Mouse (Mus musculus) mature B cell (primary cell): ENCODE results near the gene Mmp14.

Experiments used
- in situ Hi-C: fragments of 300-500 bp; cut with MboI; formaldehyde crosslinking; loops from 2 replicates; pipeline ENCODE4 v1.14.3; 2019

Mmp14 gene

GRCm38 (mm10) chr14:54472671-54473070 is 41.3 kb downstream of the Mmp14 start:
- in situ Hi-C loops = loop anchor here (25.0 kb wide), 1 partner anchor 410 kb away; no protein-coding TSS in a partner anchor

- in situ Hi-C loops = loop anchor here (25.0 kb wide), 1 partner anchor 412 kb away; no protein-coding TSS in a partner anchor
Observed at GRCm38 (mm10) chr14:54474744-54475143, 43.3 kb downstream of the Mmp14 start.

DNA sequence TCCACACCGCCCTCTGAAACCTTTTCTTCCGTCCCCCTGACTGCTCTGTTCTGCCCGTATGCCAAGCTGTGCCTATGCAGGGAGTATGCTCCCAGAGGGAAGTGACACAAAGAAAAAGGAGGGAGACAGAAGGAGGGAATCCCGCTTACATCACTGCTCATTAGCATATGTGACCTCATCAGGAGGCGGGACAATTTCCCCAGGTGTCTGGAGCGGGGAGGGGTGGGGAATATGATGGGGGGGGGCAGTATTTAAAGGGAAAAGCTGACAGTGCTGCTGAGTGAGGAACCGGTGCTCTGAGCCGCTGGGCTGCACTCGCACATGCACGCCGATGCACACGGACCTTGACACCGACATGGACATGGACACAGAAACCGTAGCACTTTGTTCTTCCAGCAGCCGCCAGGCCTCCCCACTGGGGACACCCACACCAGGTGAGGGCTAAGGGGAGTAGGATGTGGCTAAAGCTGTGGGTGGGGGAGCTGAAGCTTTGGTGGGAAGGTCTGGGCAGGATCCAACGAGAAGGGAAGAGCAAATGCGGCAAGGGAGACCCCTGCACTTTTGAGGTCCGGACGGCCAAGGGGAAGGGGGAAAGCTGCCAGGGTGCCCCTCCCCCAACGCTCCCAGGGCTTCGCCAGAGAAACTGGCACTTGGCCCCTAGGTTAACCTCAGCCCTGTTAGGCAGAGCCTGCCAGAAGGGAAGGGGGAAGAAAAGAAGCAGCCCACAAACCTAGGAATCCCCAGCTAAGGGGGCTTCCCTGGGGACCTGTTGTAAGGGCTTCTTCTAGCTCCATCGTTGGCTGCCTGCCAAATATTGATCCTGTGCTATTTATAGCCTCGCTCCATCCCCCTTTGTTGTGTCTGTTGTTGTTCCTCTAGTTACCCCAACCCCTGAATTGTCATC is 44.8 kb downstream of the Mmp14 start, which contains the start of gene Rem2:
Gene Rem2, plus strand, starts transcription at position 160 of the 904 bp plus-strand sequence.
- in situ Hi-C loops = no loop called here

DNA sequence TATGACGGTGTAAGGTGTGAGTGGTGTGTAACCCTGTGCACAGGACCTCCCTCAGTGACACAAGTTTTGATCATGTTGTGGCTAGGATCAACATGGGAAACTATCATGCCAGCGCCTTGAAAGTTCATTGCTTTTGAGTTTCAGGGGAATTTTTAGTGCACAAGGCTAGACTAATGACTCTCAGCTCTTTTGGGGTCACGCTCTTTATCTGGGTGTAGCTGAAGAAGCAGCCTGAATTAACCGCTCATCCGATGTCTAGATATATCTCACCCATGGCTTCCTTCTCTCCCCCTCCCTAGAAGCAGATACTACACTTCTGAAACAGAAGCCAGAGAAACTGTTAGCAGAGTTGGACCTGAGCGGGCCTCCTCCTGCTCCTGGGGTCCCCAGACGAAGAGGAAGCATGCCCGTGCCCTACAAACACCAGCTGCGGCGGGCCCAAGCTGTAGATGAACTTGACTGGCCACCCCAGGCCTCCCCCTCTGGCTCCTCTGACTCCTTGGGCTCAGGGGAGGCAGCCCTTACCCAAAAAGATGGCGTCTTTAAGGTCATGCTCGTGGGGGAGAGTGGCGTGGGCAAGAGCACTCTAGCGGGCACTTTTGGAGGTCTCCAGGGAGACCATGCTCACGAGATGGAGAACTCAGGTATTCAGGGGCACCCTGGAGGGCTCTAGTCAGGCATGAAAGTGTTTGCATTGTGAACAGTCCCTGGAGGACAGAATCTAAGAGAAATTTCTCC is 45.9 kb downstream of the Mmp14 start:
- in situ Hi-C loops = no loop called here

DNA sequence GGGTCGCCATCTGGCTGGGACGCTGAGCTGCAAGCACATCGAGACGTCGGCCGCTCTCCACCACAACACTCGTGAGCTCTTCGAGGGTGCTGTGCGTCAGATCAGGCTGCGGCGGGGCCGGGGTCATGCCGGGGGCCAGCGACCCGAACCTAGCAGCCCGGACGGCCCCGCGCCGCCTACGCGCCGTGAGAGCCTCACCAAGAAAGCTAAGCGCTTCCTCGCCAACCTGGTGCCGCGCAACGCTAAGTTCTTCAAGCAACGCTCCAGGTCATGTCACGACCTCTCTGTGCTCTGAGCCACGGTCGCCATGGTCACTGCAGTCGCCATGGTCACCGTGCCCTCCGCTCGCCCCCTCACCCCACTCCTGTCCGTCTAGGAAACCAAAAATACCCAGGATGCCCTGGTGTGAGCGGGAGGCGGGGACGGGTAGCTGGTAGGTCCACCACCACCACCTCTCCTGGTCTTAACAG is 48.1 kb downstream of the Mmp14 start:
- in situ Hi-C loops = no loop called here

- in situ Hi-C loops = no loop called here
Observed at GRCm38 (mm10) chr14:54480673-54481072, 49.3 kb downstream of the Mmp14 start.

DNA sequence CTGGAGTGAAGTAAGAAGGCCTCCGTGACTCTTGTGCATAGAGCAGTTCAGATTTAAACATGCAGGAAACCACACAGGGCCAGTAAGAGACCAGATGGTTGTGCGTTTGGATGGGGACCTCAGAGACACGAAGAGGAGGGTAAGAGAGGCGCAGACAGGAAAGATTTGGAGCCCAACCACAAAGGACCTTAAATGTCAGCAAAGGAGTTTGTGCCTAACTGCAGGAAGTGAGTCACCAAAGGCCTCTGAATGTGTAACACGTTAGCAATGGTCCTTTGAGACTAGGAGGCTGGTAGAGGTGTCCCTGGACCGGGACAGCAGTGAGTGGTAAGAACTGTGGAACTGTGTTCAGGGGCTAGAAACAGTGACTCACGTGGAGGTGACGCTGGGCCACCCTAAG is 50.0 kb downstream of the Mmp14 start:
- in situ Hi-C loops = no loop called here

DNA sequence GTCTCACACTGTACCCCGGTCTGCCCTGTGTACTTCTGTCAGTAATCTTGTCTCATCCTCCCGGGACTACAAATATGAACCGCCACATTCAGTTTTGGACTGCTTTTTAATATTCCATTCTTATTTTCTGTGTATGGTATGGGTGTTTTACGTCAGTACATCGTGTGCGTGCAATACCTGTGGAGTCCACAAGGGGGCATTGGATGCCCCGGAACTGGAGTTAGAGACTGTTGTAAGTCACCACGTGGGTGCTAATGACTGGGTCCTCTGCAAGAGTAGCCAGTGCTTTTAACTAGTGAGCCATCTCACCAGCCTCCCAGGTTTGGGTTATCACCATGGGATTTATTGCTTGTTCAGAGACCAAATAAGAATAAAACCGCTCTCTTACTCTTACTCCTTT is 51.1 kb downstream of the Mmp14 start:
- in situ Hi-C loops = no loop called here

DNA sequence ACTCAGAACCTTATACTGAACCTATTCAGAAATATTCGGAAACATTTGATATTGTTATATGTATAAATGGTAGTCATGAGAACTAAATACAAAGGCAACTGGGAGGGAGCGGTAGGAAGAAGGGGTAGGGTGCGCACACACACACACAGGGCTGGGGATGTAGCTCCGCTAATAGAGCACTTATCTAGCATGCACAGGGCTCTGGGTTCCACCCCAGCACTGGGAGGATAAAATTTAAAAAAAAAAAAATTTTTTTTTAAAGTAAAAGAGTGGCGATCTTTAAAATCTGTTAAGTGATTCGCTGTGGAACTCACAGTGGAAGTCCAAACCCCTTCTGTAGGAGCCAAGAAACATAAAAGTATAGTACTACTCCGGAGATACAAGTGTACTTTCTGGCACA is 54.5 kb downstream of the Mmp14 start:
- in situ Hi-C loops = no loop called here

DNA sequence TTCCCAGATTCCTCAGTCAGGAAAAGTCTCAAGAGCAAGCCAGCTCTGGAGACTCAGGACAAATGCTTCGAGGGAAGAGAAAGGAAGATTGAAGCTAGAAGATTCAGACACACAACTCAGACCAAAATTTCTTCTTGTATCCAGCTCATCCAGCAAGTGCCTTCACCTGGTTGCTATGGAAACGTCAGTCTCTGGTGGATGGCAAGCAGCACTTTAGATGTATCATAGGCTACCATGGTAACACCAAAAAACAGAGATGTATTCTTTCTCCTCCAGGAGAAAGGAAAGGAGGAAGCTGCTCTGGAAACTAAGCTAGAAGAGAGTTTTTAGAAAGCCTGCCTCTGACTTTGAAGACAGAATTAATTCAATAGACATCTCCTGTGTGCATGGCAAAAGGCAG is 56.3 kb downstream of the Mmp14 start:
- in situ Hi-C loops = no loop called here

DNA sequence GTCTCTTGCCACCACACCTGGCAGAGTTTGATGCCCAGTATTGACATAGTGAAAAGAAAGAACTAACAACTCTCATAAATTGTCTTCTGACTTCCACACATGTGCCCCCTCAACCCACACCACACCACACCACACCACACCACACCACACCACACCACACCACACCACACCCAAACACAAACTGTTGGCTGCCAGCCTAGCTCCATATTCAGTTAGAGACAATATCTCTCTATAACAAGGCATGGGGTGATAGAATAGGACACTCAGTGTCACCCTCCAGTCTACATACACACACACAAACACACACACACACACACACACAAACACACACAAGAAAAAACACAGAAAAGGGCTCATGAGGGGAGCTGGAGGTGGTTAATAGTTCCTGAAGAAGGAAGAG is 56.9 kb downstream of the Mmp14 start:
- in situ Hi-C loops = no loop called here

- in situ Hi-C loops = no loop called here
Observed at GRCm38 (mm10) chr14:54492345-54493131, 61.1 kb downstream of the Mmp14 start.

DNA sequence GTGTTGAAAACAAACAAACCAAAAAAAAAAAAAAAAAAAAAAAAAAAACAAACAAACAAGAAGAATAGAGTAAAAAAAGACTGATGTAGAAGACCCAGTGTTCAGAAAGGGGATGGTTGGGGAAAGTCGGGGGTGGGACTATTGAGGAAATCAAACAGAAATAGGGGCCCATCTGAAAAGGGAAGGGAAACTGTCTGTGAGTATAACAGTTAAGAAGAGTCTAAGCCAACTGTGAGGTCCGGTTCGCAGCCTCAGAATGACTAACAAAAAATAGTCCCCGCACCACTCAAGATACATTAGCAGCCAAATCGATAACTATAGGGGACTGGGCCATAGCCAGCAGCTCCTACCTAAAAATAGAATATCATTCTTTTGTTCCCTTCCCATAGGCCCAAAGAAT is 61.8 kb downstream of the Mmp14 start:
- in situ Hi-C loops = no loop called here

DNA sequence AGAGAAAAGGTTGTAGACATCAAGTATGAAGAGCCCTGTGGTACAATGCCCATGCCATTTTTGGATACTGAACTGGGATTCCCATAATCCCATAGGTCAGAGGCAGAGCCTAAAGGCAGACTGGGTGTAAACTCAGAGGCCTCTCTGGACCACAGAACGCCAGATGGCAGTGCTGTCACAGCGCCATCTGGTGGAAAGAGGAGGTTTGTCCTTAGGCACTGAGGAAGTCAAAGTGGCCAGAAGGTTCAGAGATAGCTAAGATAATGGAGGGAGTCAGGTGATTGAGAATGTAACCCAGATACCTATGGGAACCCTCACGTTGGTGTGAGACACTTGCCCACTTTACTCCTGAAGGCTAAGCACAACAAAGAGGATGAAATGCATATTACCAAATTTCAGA is 62.8 kb downstream of the Mmp14 start:
- in situ Hi-C loops = no loop called here
